Mouse (Mus musculus) kidney, postnatal 0 days (tissue): ENCODE data around the gene Nlk. TPM values are rescaled to one million over a fixed set of nuclear protein-coding genes. Genes with fewer than 3 reads are reported as not detected.
A peak's percentile ranks its signal among the peaks of the same experiment; 100 is the strongest.

Experiments
- ATAC-seq: fragments of 200-750 bp; cut with Nextera tagmentation; replicated peaks from 2 replicates; pipeline ENCODE4 v1.8.0; 2017; ENCODE audit warnings: low read depth, moderate number of reproducible peaks, moderate TSS enrichment, moderate library complexity; ENCODE audit not compliant: low FRiP score
- DNase-seq: peaks from one replicate; pipeline ENCODE4 v3.0.0-alpha.2; 2016; ENCODE audit warnings: low spot score
- H3K27ac ChIP-seq: fragments of 300-500 bp; sonication (generic); 2 replicates; pipeline ENCODE4 v1.5.1; 2014; ENCODE audit warnings: mild to moderate bottlenecking
- H3K27me3 ChIP-seq: fragments of 300-500 bp; sonication (generic); 2 replicates; pipeline ENCODE4 v1.6.1; 2014; ENCODE audit warnings: low read length, mixed read lengths; ENCODE audit not compliant: insufficient read depth
- H3K36me3 ChIP-seq: fragments of 300-500 bp; sonication (generic); 2 replicates; pipeline ENCODE4 v1.6.1; 2014; ENCODE audit warnings: low read length, mixed read lengths; ENCODE audit not compliant: insufficient read depth
- H3K4me1 ChIP-seq: fragments of 300-500 bp; sonication (generic); replicated peaks from 2 replicates; pipeline ENCODE4 v1.6.1; 2014; ENCODE audit warnings: antibody characterized with exemption, low read length, mixed read lengths; ENCODE audit not compliant: insufficient read depth
- H3K4me2 ChIP-seq: fragments of 300-500 bp; sonication (generic); 2 replicates; pipeline ENCODE4 v1.6.1; 2014; ENCODE audit warnings: mild to moderate bottlenecking, low read length, moderate library complexity, mixed read lengths
- H3K4me3 ChIP-seq: fragments of 300-500 bp; sonication (generic); replicated peaks from 2 replicates; pipeline ENCODE4 v1.5.1; 2014; ENCODE audit warnings: low read depth, low read length
- H3K9ac ChIP-seq: fragments of 300-500 bp; sonication (generic); 2 replicates; pipeline ENCODE4 v1.6.1; 2014; ENCODE audit warnings: low read depth, low read length
- H3K9me3 ChIP-seq: fragments of 300-500 bp; sonication (generic); replicated peaks from 2 replicates; pipeline ENCODE4 v1.6.1; 2016; ENCODE audit warnings: low read length, inconsistent platforms, mixed read lengths
- CTCF ChIP-seq: IDR thresholded peaks from 2 replicates; pipeline ENCODE4 v1.5.1; 2016; ENCODE audit warnings: antibody characterized with exemption, low read depth, mild to moderate bottlenecking, moderate library complexity
- WGBS: fragments of 180-500 bp; shearing (Covaris S2); extraction: QIAGEN DNeasy Blood & Tissue Kit; methylation state at CpG from one replicate; pipeline ENCODE4 v1.1.7; 2014; 5-methylcytosine and 5-hydroxymethylcytosine counted together
- polyA plus RNA-seq: library from polyadenylated mRNA; unstranded; fragments of >200 nt; fragmentation: Nextera tagmentation; extraction: Ambion mirVana; gene quantifications from 2 replicates; pipeline ENCODE4 v1.2.1, GENCODE M21; 2015

Nlk gene
- polyA plus RNA-seq, 1 experiment from 2014 or later = 20.8 TPM

DNA sequence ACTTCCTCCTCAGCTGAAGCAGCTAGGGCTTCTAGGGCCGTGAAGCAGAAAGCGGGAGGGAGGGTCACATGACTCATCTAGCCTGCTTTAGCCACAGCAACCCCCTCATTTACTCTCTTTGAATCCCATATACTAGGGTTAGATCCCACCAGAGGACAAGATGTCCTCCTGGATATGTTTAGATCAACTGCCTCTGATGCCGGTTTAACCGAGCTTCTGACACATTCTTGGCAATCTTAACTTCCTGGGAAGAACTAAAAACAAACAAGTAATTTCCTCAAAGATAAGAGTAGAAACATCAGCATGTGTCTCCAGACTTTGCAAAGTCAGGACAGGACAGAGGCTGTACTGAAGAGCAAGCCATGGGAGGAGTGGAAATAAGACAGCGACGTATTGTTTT is 130.4 kb downstream of the Nlk start:
- peak; percentile 43; the same call in 1 of the 2 replicates for ATAC-seq
- Histone ChIP-seq H3K4me2 (no peak overlapping the region), H3K9ac (no peak overlapping the region), H3K9me3 (no peaks in the 10 kb centered on the region), H3K27ac (peak overlapping the region; percentile 60), H3K4me3 (no peak overlapping the region), H3K27me3 (no peaks in the 10 kb centered on the region), H3K4me1 (0 out of 2 replicates have a peak, but pooled peaks cover 3% of the 10 kb centered on the region), H3K36me3 (peaks cover 7% of the 10 kb centered on the region; the same call in 1 of the 2 replicates)
- TF ChIP-seq CTCF = no peak
- WGBS = 36% methylated on average over 6 of the region's 6 CpGs
- peak; percentile 90 for DNase-seq

DNA sequence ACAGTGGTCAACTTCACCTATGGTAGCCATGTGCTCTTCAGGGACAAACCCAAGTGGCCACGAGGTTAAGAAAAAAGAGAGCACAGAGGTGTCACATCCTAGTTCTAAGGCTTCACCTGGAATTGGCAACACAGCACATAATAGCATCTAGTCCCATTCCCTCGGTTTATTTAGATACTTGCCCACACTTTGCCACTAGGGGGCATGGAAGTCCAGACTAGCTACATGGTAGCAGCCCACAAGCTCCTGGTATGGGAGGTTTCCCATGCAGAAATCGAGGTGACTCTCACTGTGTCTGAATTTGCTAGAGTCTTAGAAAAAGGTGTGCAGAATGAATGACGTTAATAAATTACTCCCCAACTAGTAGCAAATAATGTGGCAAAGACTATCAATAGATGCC is 136.7 kb downstream of the Nlk start:
- H3K27me3 ChIP-seq = no peaks in the 10 kb centered on the region
- ATAC-seq (0 out of 2 replicates have a peak, but pooled peaks have one; percentile 50), DNase-seq (peak; percentile 93)
- H3K4me3 ChIP-seq = no peak overlapping the region
- H3K9me3 ChIP-seq = no peaks in the 10 kb centered on the region
- no peak overlapping the region for H3K4me2 ChIP-seq
- 16% methylated on average over 4 of the region's 4 CpGs for WGBS
- H3K4me1 ChIP-seq = no peaks in the 10 kb centered on the region
- no peak overlapping the region for H3K27ac ChIP-seq
- H3K9ac ChIP-seq = no peak overlapping the region
- H3K36me3 ChIP-seq = no peaks in the 10 kb centered on the region
- peak; percentile 97 for TF ChIP-seq CTCF

DNA sequence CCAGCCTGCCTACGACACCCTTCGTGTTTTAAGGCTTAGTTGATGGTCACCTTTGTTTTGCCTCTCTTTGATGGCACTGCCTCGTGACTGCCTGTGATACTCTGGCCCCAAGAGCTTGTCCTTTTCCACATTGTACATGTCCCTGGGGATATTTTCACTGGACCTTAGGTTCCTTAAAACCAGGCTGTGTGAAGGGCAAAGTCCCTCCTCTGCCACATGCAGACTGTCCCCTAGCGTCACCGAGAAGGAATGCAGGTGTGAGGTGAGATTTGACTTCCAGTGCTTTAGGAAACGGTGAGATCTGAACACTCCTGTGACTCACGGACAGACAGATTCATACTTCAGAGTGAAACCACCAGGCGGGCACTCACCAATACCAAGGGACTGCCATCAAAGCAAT is 139.9 kb downstream of the Nlk start:
- TF ChIP-seq CTCF = peak; percentile 60
- 0 out of 2 replicates have a peak, but pooled peaks have one; percentile 46 for ATAC-seq
- Histone ChIP-seq H3K4me2 (no peak overlapping the region), H3K4me3 (no peak overlapping the region), H3K9me3 (no peaks in the 10 kb centered on the region), H3K4me1 (no peaks in the 10 kb centered on the region), H3K9ac (no peak overlapping the region), H3K36me3 (no peaks in the 10 kb centered on the region), H3K27me3 (no peaks in the 10 kb centered on the region), H3K27ac (no peak overlapping the region)
- WGBS = 51% methylated on average over 8 of the region's 8 CpGs
- no peak for DNase-seq

DNA sequence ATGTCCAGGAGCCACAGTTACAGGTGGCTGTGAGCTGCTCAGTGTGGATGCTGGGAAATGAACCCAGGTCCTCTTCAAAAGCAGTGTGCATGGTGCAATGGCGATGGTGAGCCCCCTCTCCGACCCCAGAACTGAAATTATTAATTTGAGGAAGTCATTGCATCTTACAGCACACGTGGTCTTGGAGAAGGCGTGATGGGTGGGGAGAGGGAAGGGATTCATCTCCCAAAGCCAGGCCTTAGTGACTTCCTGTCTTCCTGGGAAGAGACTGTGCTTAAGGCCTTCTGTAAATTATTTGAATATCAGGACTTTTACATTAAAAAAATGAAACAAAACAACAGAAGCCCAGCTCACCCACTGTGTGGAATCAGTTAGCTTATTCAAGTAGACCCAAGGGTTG is 141.1 kb downstream of the Nlk start:
- no peak overlapping the region for H3K27ac ChIP-seq
- 79% methylated on average over 4 of the region's 4 CpGs for WGBS
- no peaks in the 10 kb centered on the region for H3K36me3 ChIP-seq
- no peaks in the 10 kb centered on the region for H3K27me3 ChIP-seq
- no peak for TF ChIP-seq CTCF
- no peak for ATAC-seq
- H3K4me3 ChIP-seq = no peak overlapping the region
- H3K9ac ChIP-seq = no peak overlapping the region
- no peaks in the 10 kb centered on the region; the same call in 1 of the 2 replicates for H3K4me1 ChIP-seq
- no peaks in the 10 kb centered on the region for H3K9me3 ChIP-seq
- DNase-seq = no peak
- no peak overlapping the region for H3K4me2 ChIP-seq

DNA sequence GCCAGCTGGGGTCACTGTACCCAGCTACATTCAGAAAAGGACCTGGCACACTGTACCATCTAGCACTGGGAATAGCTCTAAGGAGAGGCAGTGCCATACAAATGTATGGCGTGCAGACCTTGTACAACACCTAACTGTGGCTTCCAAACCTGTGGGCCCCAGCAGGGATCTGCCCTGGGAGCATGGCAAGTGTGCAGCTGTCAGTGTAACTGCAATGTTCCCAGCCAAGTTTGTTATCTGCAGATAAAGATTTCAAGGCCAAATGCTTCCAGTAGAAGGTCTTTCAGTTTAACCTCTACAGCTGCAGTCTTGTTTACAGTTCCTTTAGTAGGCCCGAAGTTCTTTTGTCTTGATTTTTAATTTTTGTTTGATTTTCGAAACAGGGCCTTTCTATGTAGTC is 141.6 kb downstream of the Nlk start:
- no peak overlapping the region for H3K9ac ChIP-seq
- no peak for ATAC-seq
- H3K27ac ChIP-seq = no peak overlapping the region
- no peak for TF ChIP-seq CTCF
- H3K9me3 ChIP-seq = no peaks in the 10 kb centered on the region
- no peaks in the 10 kb centered on the region; the same call in 1 of the 2 replicates for H3K4me1 ChIP-seq
- no peaks in the 10 kb centered on the region for H3K27me3 ChIP-seq
- H3K4me2 ChIP-seq = no peak overlapping the region
- no peaks in the 10 kb centered on the region for H3K36me3 ChIP-seq
- WGBS = 75% methylated on average over 3 of the region's 3 CpGs
- no peak overlapping the region for H3K4me3 ChIP-seq
- DNase-seq = no peak

DNA sequence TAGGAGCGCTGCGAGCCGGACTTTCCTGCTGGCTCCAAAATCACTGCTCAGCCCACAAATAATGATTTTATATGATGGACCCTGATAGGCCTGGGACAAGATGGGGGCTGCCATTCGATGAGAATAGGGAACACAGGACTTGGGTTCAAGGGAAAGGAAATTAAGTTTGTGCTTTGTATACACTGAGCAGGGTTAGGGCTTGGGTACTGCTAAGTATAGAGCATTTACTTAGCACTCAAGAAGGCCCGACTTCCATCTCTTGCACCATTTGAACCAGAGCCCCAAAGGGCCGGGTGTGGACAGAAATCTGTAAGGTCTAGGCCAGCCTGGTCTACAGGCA is 146.1 kb downstream of the Nlk start:
- no peak for DNase-seq
- no peak overlapping the region for H3K27ac ChIP-seq
- 34% methylated on average over 6 of the region's 6 CpGs for WGBS
- H3K27me3 ChIP-seq = no peaks in the 10 kb centered on the region
- H3K9ac ChIP-seq = peak overlapping the region; percentile 36; the same call in 1 of the 2 replicates
- H3K4me2 ChIP-seq = peak overlapping the region; percentile 83
- no peaks in the 10 kb centered on the region for H3K36me3 ChIP-seq
- H3K4me1 ChIP-seq = peaks cover 9% of the 10 kb centered on the region; the same call in 1 of the 2 replicates
- H3K9me3 ChIP-seq = no peaks in the 10 kb centered on the region
- no peak for TF ChIP-seq CTCF
- peak overlapping the region; percentile 53 for H3K4me3 ChIP-seq
- peak; percentile 3; the same call in 1 of the 2 replicates for ATAC-seq
